Mouse (Mus musculus) kidney, adult 2 months (tissue): ENCODE results near the gene Papolb.

Experiments used
- CTCF ChIP-seq: fragments of 200-500 bp; conservative IDR thresholded peaks from 2 replicates; pipeline ENCODE4 v1.5.1; 2011; ENCODE audit warnings: low read depth, mild to moderate bottlenecking, control low read depth, low read length, moderate library complexity, mixed read lengths; ENCODE audit not compliant: insufficient read depth, insufficient read length
- POLR2A ChIP-seq: fragments of 200-500 bp; IDR thresholded peaks from one replicate; pipeline ENCODE4 v1.6.1; 2011; ENCODE audit warnings: low read depth, low read length, control low read depth

DNA sequence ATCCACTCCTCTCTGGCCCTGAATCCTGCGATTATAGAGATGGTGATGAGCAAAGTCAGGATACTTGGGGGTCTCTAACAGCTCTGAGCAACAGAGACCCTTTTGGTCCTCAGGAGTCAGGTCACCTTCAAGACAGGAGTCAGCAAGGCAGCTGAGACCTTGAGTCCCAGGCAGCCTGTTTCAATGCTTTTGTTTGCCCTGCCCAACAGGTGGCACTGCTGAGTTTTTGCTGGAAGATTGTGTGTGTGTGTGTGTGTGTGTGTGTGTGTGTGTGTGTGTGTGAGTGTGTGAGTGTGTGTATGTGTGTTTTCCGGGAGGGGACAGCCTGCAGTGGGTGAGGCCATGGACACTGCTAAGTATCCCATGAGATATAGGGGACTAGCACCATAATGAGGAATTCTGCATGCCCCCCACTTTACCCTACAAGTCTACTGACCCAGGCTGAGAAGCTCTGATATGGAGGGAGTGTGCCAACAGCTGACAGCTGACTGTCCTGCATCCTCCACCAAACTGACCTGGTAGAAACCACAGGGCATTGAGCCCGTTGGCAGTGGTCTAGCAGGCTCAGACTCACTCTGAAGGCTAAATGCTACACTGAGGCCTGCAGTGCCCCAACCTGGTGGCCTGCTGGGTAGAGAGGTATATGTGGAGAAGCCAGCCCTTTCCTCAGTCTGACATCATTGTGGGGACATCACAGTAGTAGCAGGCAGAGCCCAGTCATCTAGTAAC is 24.0 kb downstream of the Papolb start:
- peak; percentile 46 for TF ChIP-seq CTCF
- TF ChIP-seq POLR2A, result no peak
